Mouse (Mus musculus): Measurements from ENCODE around the gene Arl5b.

Arl5b gene

GRCm38 (mm10) chr2:15049117-15049873 lies at the start of gene Arl5b:
Arl5b (plus strand) TSS chr2:15049395.
- peak; percentile 85 for DNase-seq (ENCODE audit: extremely low spot score, low spot score)

- no peak for DNase-seq (ENCODE audit: extremely low spot score, low spot score)
These were observed 41.7 kb upstream of the Arl5b start for GRCm38 (mm10) chr2:15007531-15007930.

DNA sequence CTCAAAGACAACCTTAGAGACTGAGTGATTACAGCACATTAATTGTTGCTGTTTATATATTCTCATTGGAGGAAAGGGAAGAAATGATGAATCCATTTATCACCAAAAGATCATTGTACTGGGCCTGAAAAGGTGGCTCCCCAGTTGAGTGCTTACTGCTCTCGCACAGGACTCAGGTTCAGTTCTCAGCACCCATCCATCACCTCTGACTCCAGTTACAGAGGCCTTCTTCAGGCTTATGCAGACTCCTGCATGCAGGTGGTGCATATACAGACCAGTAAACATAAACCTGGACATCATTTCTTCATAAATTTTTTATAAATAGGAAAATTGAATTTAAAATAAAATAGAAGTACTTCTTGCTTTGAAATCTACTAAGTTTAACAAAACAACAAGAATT lies 41.1 kb upstream of the Arl5b start:
- no peak for DNase-seq (ENCODE audit: extremely low spot score, low spot score)

DNA sequence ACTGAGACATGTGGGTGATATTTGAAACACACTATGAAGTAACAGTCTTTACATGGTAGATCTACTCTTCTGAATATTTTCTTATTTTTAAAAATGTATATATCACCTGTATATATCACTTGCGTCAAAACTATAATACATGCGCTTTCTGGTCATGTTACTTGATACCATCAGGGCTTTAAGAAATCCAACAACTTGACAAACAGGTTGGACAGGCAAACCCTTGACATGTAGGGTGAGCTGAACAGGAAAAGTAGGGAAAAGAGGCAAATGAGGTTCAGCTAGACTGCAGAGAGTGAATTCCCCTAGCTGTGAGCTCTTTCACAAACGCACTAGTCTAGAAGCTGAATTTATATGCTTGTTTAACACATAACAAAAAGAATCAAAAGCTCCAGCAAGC lies 22.4 kb upstream of the Arl5b start:
- no peak for DNase-seq (ENCODE audit: extremely low spot score, low spot score)

GRCm38 (mm10) chr2:15027816-15028215 lies 21.4 kb upstream of the Arl5b start:
- no peak for DNase-seq (ENCODE audit: extremely low spot score, low spot score)

- no peak for DNase-seq (ENCODE audit: extremely low spot score, low spot score)
These were observed 10.5 kb upstream of the Arl5b start for GRCm38 (mm10) chr2:15038705-15039104.

- no peak for DNase-seq (ENCODE audit: extremely low spot score, low spot score)
These were observed 8.9 kb upstream of the Arl5b start for GRCm38 (mm10) chr2:15040326-15040725.

GRCm38 (mm10) chr2:15054496-15054895 lies 5.3 kb downstream of the Arl5b start:
- no peak for DNase-seq (ENCODE audit: extremely low spot score, low spot score)

- peak; percentile 99 for DNase-seq (ENCODE audit: extremely low spot score, low spot score)
These were observed 5.9 kb downstream of the Arl5b start, which contains the start of gene Nsun6 for GRCm38 (mm10) chr2:15054945-15055637. Nsun6 (minus strand) TSS chr2:15055069.

DNA sequence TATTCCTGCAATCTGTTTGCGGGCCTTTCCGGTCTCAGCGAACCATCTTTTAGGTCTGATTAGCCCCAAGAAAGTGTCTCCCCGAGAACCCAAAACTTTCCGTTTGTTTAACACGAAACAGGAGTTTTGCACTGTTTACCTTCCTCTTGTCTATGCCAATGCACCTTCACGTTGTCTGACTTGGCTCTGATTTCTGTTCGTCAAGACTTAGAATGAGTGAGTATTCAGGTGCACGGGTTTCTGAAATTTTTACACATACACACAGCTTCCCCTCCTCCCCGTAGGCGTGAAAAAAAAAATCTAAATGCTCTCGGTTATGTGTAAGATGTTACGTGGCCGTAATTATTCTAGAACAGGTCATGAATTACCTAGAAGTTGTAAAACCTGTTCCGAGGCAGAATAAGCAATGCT lies 6.6 kb downstream of the Arl5b start:
- no peak for DNase-seq (ENCODE audit: extremely low spot score, low spot score)

GRCm38 (mm10) chr2:15058227-15058626 lies 9.0 kb downstream of the Arl5b start:
- DNase-seq (ENCODE audit: extremely low spot score, low spot score) = no peak

GRCm38 (mm10) chr2:15060856-15061255 lies 11.7 kb downstream of the Arl5b start:
- no peak for DNase-seq (ENCODE audit: extremely low spot score, low spot score)

DNA sequence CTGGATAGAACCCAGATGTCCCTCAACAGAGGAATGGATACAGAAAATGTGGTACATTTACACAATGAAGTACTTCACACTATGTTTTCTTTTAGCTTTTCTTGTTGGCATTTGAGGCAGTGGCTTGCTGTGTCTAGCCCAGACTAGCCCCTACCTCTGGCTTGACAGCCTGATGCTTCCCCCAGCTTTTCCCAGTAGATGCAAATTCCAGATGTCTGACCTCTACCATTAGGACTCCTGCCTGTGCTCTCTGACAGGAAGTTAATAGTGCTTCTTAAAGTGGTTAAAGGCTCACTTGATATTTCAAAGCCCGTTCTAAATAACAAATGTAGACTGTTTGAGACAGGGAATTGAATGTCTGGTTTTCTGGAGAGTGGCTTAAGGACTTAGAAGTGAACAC lies 14.6 kb downstream of the Arl5b start:
- peak; percentile 24 for DNase-seq (ENCODE audit: extremely low spot score, low spot score)

DNA sequence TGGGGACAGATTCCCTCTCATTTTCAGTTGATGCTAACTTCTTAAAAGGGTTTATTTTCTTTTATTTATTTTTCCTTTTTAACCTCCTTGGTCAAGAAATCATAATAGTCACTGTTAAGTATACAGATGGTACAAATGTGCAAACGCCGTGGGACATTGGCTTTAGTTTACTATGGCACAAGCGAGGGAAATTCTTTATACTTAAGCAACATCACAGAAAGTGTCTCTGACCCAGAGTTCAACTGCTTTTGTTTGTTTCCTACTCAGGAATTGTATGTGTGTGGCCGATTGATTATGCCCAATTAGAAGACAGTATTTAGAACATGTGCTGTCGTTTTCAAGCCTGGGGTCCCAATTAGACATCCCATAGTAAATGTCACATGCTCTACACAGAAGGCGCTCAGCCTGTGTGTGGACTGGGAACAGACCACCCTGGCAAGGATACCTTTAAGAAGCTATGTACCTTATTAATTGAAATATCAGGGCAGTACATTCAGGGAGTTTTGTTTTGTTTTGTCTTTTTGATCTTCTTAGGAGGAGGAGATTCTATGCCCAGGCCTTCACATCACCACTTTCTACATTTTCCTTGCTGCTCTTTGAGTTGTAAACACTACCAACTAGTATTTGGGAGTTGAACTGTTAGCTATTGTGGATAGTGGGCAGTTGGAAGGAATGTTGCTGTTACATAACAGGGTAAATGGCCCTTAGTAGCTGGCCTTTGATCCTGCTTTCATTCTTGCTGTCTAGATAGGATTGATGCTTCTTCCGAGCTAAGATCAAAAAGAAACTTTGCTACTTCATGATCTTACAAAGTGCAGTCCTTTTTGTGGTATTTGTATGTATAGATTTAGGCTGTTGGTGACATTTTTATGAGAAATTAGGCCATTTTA lies 15.4 kb downstream of the Arl5b start:
- no peak for DNase-seq (ENCODE audit: extremely low spot score, low spot score)

GRCm38 (mm10) chr2:15065447-15065846 lies 16.3 kb downstream of the Arl5b start:
- DNase-seq (ENCODE audit: extremely low spot score, low spot score) = no peak

DNA sequence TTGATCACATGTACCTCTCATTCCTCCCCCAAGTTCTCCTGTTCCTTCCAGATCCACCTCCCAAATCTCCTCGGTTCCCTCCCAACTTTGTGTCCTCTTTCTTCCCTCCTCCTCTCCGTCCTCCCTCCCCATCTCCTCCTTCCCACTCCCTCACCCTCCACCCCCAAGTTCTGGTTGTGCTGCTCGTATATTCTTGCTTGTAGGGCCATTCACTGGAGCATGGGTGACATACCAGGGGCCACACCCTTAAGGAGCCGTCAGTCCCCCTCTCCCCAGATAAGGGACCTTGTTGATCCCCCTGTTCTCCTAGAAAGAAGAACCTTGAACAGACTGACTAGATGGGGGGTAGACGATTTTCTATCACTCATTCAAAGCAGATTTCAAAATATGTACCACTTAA lies 17.9 kb downstream of the Arl5b start:
- no peak for DNase-seq (ENCODE audit: extremely low spot score, low spot score)

GRCm38 (mm10) chr2:15083702-15084101 lies 34.5 kb downstream of the Arl5b start:
- DNase-seq (ENCODE audit: extremely low spot score, low spot score) = no peak

- no peak for DNase-seq (ENCODE audit: extremely low spot score, low spot score)
These were observed 38.1 kb downstream of the Arl5b start for GRCm38 (mm10) chr2:15087308-15087707.

GRCm38 (mm10) chr2:15096514-15097090 lies 47.4 kb downstream of the Arl5b start:
- no peak for DNase-seq (ENCODE audit: extremely low spot score, low spot score)

GRCm38 (mm10) chr2:15104386-15104785 lies 55.2 kb downstream of the Arl5b start:
- no peak for DNase-seq (ENCODE audit: extremely low spot score, low spot score)

DNA sequence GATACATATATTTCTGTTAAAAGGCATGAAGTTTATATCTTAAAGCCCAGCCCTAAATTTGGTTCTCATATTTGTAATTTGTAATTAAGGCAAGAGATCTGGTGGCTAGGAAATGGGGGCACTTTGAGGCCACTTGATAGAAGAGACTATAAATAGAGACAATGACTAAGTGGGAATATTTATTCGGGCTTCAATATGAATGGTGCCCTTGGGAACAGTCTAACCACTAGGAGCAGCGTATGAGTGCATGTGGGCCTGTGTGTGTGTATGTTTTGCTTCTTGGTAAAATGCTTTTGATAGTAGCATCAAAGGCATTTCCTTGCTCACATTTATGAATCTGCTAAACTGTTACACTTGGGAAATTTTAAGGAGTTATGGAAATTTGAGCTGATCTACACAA lies 62.1 kb downstream of the Arl5b start:
- no peak for DNase-seq (ENCODE audit: extremely low spot score, low spot score)
